ENCODE assay signal across 16 mouse cellular contexts in genomic region chr2:72415416-72415815, GRCm38 (mm10).
A peak's percentile ranks its signal among the peaks of the same experiment; 100 is the strongest.
DNase-seq lines count a peak whose midpoint lies in the region; ATAC-seq and TF ChIP-seq lines count a peak whose summit lies in the region.
"Had no signal": no experiment of that assay in that cellular context is flagged by ENCODE, and none has a peak within 500 bp of the region (broad histone marks: within the 10 kb centered on the region; RNA-seq: fewer than 3 reads in every experiment).

No protein-coding gene starts in this region.

- no peak overlapping the region for H3K27ac ChIP-seq in heart, embryonic 12.5 days (ENCODE audit: poor library complexity, severe bottlenecking)
- no peak overlapping the region for H3K27ac ChIP-seq in liver, postnatal 0 days (ENCODE audit: low read depth)
- H3K27ac ChIP-seq in liver, embryonic 11.5 days (ENCODE audit: low read depth, low read length) = no peak overlapping the region
- H3K27ac ChIP-seq in cerebellum, adult 2 months (ENCODE audit: insufficient read depth, low read length) = no peak overlapping the region
- H3K27ac ChIP-seq: embryonic facial prominence, embryonic 10.5 days; hindbrain, embryonic 12.5 days; midbrain, embryonic 13.5 days had no signal

- no peak for TF ChIP-seq POLR2A in cerebellum, adult 2 months (IDR thresholded peaks at IDR 0.05; ENCODE audit: borderline replicate concordance, insufficient read depth, low read length)

- WGBS in heart, embryonic 12.5 days = 82% methylated on average over 5 of the region's 5 CpGs
- WGBS in liver, postnatal 0 days (ENCODE audit: insufficient replicate concordance) = 86% methylated on average over 5 of the region's 5 CpGs
- 70% methylated on average over 5 of the region's 5 CpGs for WGBS in liver, embryonic 11.5 days
- WGBS in cerebellum, adult 2 months = 91% methylated on average over 5 of the region's 5 CpGs

- no peak overlapping the region for H3K4me3 ChIP-seq in heart, embryonic 12.5 days
- H3K4me3 ChIP-seq in liver, postnatal 0 days (ENCODE audit: low read depth, low read length) = no peak overlapping the region
- H3K4me3 ChIP-seq in liver, embryonic 11.5 days (ENCODE audit: low read depth, low read length) = no peak overlapping the region
- no peak overlapping the region for H3K4me3 ChIP-seq in cerebellum, adult 2 months (replicated peaks; ENCODE audit: insufficient read depth, low read depth, low read length)
- H3K4me3 ChIP-seq: embryonic facial prominence, embryonic 10.5 days; hindbrain, embryonic 12.5 days; midbrain, embryonic 13.5 days had no signal

- TF ChIP-seq CTCF in liver, postnatal 0 days (IDR thresholded peaks at IDR 0.05; ENCODE audit: low read depth) = peak; percentile 33
- no peak for TF ChIP-seq CTCF in cerebellum, adult 2 months (IDR thresholded peaks at IDR 0.05; ENCODE audit: borderline replicate concordance, insufficient read depth, low read depth, low read length)

- H3K9ac ChIP-seq in heart, embryonic 12.5 days = no peak overlapping the region
- no peak overlapping the region for H3K9ac ChIP-seq in liver, postnatal 0 days (replicated peaks)
- H3K9ac ChIP-seq in liver, embryonic 11.5 days (ENCODE audit: low read depth, low read length) = no peak overlapping the region
- H3K9ac ChIP-seq: hindbrain, embryonic 12.5 days; midbrain, embryonic 13.5 days had no signal

- TF ChIP-seq EP300 in liver, postnatal 0 days (IDR thresholded peaks at IDR 0.05; ENCODE audit: low read depth) = no peak

- peak; percentile 58 for DNase-seq in heart, adult 11 months
- DNase-seq in liver, postnatal 0 days = no peak
- DNase-seq in liver, embryonic 11.5 days (ENCODE audit: low spot score) = no peak
- peak; percentile 11 for DNase-seq in ES-CJ7 (ENCODE audit: low read depth, low spot score)
- peak; percentile 54 for DNase-seq in thymus, postnatal 0 days (ENCODE audit: low spot score)
- DNase-seq in cerebellum, adult 2 months = no peak
- no peak for DNase-seq in urinary bladder, postnatal 25 days (ENCODE audit: low spot score)
- DNase-seq: adrenal gland, adult 8-10 months; cerebellum, adult 11-12 months; kidney, adult 8-10 months; left cerebral cortex, postnatal 4 days had no signal

- peaks cover 16% of the 10 kb centered on the region for H3K4me1 ChIP-seq in heart, embryonic 12.5 days (replicated peaks)
- H3K4me1 ChIP-seq in liver, postnatal 0 days (ENCODE audit: insufficient read depth) = no peaks in the 10 kb centered on the region
- H3K4me1 ChIP-seq in liver, embryonic 11.5 days (replicated peaks; ENCODE audit: control insufficient read depth, insufficient read depth, low read length) = no peaks in the 10 kb centered on the region; the same call in 1 of the 2 replicates
- no peaks in the 10 kb centered on the region for H3K4me1 ChIP-seq in cerebellum, adult 2 months (ENCODE audit: control insufficient read depth, insufficient read depth, low read length)
- H3K4me1 ChIP-seq: embryonic facial prominence, embryonic 10.5 days; hindbrain, embryonic 12.5 days; midbrain, embryonic 13.5 days had no signal

- no peaks in the 10 kb centered on the region for H3K9me3 ChIP-seq in heart, embryonic 12.5 days (replicated peaks)
- no peaks in the 10 kb centered on the region for H3K9me3 ChIP-seq in liver, postnatal 0 days (ENCODE audit: low read length)
- no peaks in the 10 kb centered on the region for H3K9me3 ChIP-seq in liver, embryonic 11.5 days (ENCODE audit: control insufficient read depth, low read length)
- H3K9me3 ChIP-seq: embryonic facial prominence, embryonic 10.5 days; hindbrain, embryonic 12.5 days; midbrain, embryonic 13.5 days had no signal

- H3K36me3 ChIP-seq in heart, embryonic 12.5 days = peaks cover 16% of the 10 kb centered on the region
- peaks cover 25% of the 10 kb centered on the region; the same call in 1 of the 2 replicates for H3K36me3 ChIP-seq in liver, postnatal 0 days (replicated peaks; ENCODE audit: insufficient read depth, low read length)
- H3K36me3 ChIP-seq in liver, embryonic 11.5 days (ENCODE audit: control insufficient read depth, insufficient read depth, low read length) = no peaks in the 10 kb centered on the region
- H3K36me3 ChIP-seq: embryonic facial prominence, embryonic 10.5 days; hindbrain, embryonic 12.5 days; midbrain, embryonic 13.5 days had no signal

- no peak for ATAC-seq in heart, embryonic 12.5 days (ENCODE audit: insufficient number of reproducible peaks, low FRiP score)
- ATAC-seq in liver, postnatal 0 days = no peak
- ATAC-seq in liver, embryonic 11.5 days (replicated peaks; ENCODE audit: low FRiP score) = no peak
- ATAC-seq: midbrain, embryonic 13.5 days had no signal

- no peak overlapping the region for H3K4me2 ChIP-seq in heart, embryonic 12.5 days
- no peak overlapping the region for H3K4me2 ChIP-seq in liver, postnatal 0 days (ENCODE audit: low read depth, low read length)
- H3K4me2 ChIP-seq in liver, embryonic 11.5 days = no peak overlapping the region
- H3K4me2 ChIP-seq: heart, embryonic 11.5 days; hindbrain, embryonic 12.5 days; midbrain, embryonic 13.5 days had no signal

- H3K27me3 ChIP-seq in heart, embryonic 12.5 days (replicated peaks) = no peaks in the 10 kb centered on the region
- H3K27me3 ChIP-seq in liver, postnatal 0 days (ENCODE audit: insufficient read depth, low read length) = no peaks in the 10 kb centered on the region
- no peaks in the 10 kb centered on the region for H3K27me3 ChIP-seq in liver, embryonic 11.5 days (replicated peaks; ENCODE audit: control insufficient read depth, insufficient read depth, low read length)
- no peaks in the 10 kb centered on the region for H3K27me3 ChIP-seq in cerebellum, adult 2 months (ENCODE audit: control insufficient read depth, insufficient read depth, low read length)
- H3K27me3 ChIP-seq: hindbrain, embryonic 12.5 days; midbrain, embryonic 13.5 days had no signal

Comparison
In these comparisons a context has a peak if more than half of its experiments do, and no peak if none do; other contexts are left out.
1. DNase-seq: peak in heart, adult 11 months (single experiment), ES-CJ7 (single experiment) and thymus, postnatal 0 days (single experiment); none in liver, postnatal 0 days (single experiment), liver, embryonic 11.5 days (single experiment), cerebellum, adult 2 months (0 of 2) and urinary bladder, postnatal 25 days (single experiment).